Mouse (Mus musculus): ENCODE results near the gene Il2ra. TPM values are rescaled to one million over a fixed set of nuclear protein-coding genes. Genes with fewer than 3 reads are reported as not detected.

The Il2ra gene
- polyA plus RNA-seq, 1 experiment from 2014 or later: 0.04 TPM

DNA sequence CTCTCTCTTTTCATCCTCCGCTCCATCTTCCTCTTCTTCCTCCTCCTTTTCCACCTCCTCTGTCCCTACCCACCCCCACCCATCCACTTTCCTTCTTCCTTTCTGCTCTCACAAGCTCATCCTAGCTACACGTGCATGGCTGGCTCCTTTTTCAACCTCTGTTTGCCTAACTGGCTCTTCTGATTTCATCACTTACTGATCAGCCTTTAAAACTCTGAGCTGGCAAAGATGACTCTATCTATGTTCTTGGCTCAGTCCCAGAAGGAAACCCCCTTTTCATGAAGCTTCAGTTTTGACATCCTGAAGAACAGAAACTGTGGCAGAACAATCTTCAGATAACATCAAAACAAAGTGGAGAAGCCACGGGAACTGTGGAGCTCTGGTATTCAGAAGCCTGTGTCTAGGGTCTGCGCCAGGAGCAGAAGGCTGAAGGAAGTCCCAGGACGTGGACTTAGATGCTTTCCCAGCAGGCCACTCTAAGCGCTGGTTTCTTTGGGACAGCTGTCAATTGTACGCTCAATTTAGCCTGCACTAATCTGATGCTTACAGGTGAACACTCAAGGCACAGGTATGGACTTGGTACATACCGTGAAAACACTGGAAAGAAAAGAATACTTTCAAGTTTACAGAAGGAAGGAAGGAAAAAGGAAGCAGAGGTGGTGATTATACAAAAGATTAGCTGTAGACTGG lies 47.7 kb downstream of the Il2ra start:
- Histone ChIP-seq H3K36me3 (ENCODE audit: insufficient read depth, low read length) (no peaks in the 10 kb centered on the region), H3K27me3 (replicated peaks; ENCODE audit: insufficient read depth, low read length) (no peaks in the 10 kb centered on the region), H3K4me1 (ENCODE audit: insufficient read depth, low read depth, low read length) (no peaks in the 10 kb centered on the region), H3K9me3 (ENCODE audit: low read length) (no peaks in the 10 kb centered on the region), H3K4me3 (ENCODE audit: low read depth, low read length) (no peak overlapping the region), H3K4me2 (replicated peaks; ENCODE audit: low read depth, low read length) (no peak overlapping the region), H3K27ac (ENCODE audit: low read length) (no peak overlapping the region), H3K9ac (replicated peaks; ENCODE audit: low read depth) (no peak overlapping the region)
- TF ChIP-seq CTCF (IDR thresholded peaks at IDR 0.05): no peak
- TF ChIP-seq EP300 (IDR thresholded peaks at IDR 0.05): no peak
- 49% methylated on average over 8 of the region's 8 CpGs for WGBS
- ATAC-seq (no peak), DNase-seq (ENCODE audit: low spot score) (no peak)

DNA sequence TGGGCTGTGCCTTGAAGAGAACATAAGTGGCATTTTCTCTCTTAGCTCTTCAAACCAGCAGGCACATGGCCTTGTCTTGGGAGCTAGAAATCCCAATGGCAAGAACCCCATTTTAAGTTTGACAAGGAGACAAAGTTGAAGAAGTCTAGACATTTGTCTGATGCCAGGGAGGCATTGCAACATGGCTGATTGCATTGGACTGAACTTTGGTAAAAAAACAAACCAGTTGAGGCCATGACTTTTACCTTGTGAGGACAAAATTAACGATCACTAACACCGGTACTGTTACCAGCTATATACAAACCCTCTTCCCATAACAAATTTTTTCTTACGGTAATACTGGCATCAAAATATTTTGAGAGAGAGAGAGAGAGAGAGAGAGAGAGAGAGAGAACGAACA lies 50.7 kb downstream of the Il2ra start:
- Histone ChIP-seq H3K27me3 (replicated peaks; ENCODE audit: insufficient read depth, low read length) (no peaks in the 10 kb centered on the region), H3K9ac (replicated peaks; ENCODE audit: low read depth) (no peak overlapping the region), H3K4me1 (ENCODE audit: insufficient read depth, low read depth, low read length) (no peaks in the 10 kb centered on the region), H3K9me3 (ENCODE audit: low read length) (no peaks in the 10 kb centered on the region), H3K4me3 (ENCODE audit: low read depth, low read length) (no peak overlapping the region), H3K36me3 (ENCODE audit: insufficient read depth, low read length) (no peaks in the 10 kb centered on the region), H3K27ac (ENCODE audit: low read length) (no peak overlapping the region), H3K4me2 (replicated peaks; ENCODE audit: low read depth, low read length) (no peak overlapping the region)
- ATAC-seq (no peak), DNase-seq (ENCODE audit: low spot score) (no peak)
- 81% methylated on average over 4 of the region's 4 CpGs for WGBS
- TF ChIP-seq EP300 (IDR thresholded peaks at IDR 0.05) (no peak), CTCF (IDR thresholded peaks at IDR 0.05) (no peak)

DNA sequence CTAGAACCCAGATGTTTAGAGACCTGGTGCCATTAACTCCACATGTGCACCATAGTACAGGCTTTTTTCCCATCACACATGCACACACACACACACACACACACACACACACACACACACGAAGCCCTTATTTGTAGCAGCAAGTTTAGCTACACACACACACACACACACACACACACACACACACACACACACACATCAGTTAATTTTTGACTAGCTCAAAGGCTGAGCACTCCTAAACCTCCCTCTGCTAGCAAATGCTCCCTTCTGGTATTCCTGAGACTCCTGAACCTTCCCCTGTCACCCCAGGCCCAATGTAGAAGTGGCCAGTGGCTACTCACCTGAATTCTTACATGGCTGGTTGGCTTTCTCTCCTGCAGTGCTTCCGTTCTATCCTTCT lies 51.5 kb downstream of the Il2ra start:
- Histone ChIP-seq H3K9me3 (ENCODE audit: low read length) (no peaks in the 10 kb centered on the region), H3K4me3 (ENCODE audit: low read depth, low read length) (no peak overlapping the region), H3K36me3 (ENCODE audit: insufficient read depth, low read length) (no peaks in the 10 kb centered on the region), H3K9ac (replicated peaks; ENCODE audit: low read depth) (no peak overlapping the region), H3K27me3 (replicated peaks; ENCODE audit: insufficient read depth, low read length) (no peaks in the 10 kb centered on the region), H3K27ac (ENCODE audit: low read length) (no peak overlapping the region), H3K4me1 (ENCODE audit: insufficient read depth, low read depth, low read length) (no peaks in the 10 kb centered on the region), H3K4me2 (replicated peaks; ENCODE audit: low read depth, low read length) (no peak overlapping the region)
- 54% methylated on average over 2 of the region's 2 CpGs for WGBS
- ATAC-seq: no peak
- no peak for DNase-seq (ENCODE audit: low spot score)
- TF ChIP-seq CTCF (IDR thresholded peaks at IDR 0.05) (no peak), EP300 (IDR thresholded peaks at IDR 0.05) (no peak)

DNA sequence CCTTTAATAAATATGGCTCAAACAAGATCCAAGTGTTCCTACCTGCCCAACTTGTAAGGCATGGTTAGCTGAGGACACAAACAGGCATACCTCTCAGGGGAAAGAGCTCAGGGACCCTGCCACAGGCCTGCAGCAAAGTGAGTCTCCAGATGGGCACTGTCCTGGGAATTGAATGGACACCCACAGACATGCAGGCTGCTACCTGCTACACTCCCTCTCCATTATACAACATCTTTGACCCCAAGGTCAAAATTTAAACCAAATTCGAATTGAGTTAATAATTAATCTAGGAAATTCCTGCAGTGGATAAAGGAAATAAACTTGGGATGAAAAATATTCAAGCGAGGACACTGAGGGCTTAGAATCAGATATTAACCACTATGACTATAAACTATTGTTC lies 53.3 kb downstream of the Il2ra start:
- DNase-seq (ENCODE audit: low spot score): no peak
- no peaks in the 10 kb centered on the region for H3K27me3 ChIP-seq (replicated peaks; ENCODE audit: insufficient read depth, low read length)
- H3K4me1 ChIP-seq (ENCODE audit: insufficient read depth, low read depth, low read length): no peaks in the 10 kb centered on the region
- H3K9ac ChIP-seq (replicated peaks; ENCODE audit: low read depth): no peak overlapping the region
- no peak for ATAC-seq
- H3K9me3 ChIP-seq (ENCODE audit: low read length): no peaks in the 10 kb centered on the region
- H3K4me3 ChIP-seq (ENCODE audit: low read depth, low read length): no peak overlapping the region
- 52% methylated on average over 2 of the region's 2 CpGs for WGBS
- no peak overlapping the region for H3K4me2 ChIP-seq (replicated peaks; ENCODE audit: low read depth, low read length)
- H3K27ac ChIP-seq (ENCODE audit: low read length): no peak overlapping the region
- no peaks in the 10 kb centered on the region for H3K36me3 ChIP-seq (ENCODE audit: insufficient read depth, low read length)
- TF ChIP-seq EP300 (IDR thresholded peaks at IDR 0.05) (no peak), CTCF (IDR thresholded peaks at IDR 0.05) (no peak)

DNA sequence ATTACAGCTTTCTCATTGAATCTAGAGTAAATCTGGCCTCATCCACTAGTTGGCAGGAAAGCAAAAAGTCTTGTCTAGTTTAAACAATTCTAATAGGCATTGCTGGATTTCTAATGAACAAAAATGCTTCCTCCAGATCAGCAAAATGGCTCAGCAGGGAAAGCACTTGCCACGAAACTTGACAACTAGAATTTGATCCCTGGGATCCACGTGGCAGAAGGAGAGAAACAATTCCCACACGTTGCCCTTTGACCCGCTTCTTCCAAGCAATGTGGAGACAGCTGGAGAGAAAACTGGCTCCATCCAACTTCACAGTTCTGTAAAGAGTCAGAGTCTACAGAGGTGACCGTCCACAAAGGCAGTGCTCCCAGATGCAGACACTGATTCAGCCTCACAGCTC lies 56.4 kb downstream of the Il2ra start:
- Histone ChIP-seq H3K4me2 (replicated peaks; ENCODE audit: low read depth, low read length) (no peak overlapping the region), H3K9me3 (ENCODE audit: low read length) (no peaks in the 10 kb centered on the region), H3K36me3 (ENCODE audit: insufficient read depth, low read length) (no peaks in the 10 kb centered on the region), H3K27me3 (replicated peaks; ENCODE audit: insufficient read depth, low read length) (no peaks in the 10 kb centered on the region), H3K9ac (replicated peaks; ENCODE audit: low read depth) (no peak overlapping the region), H3K4me3 (ENCODE audit: low read depth, low read length) (no peak overlapping the region), H3K4me1 (ENCODE audit: insufficient read depth, low read depth, low read length) (no peaks in the 10 kb centered on the region), H3K27ac (ENCODE audit: low read length) (no peak overlapping the region)
- ATAC-seq: no peak
- no peak for TF ChIP-seq EP300 (IDR thresholded peaks at IDR 0.05)
- no peak for TF ChIP-seq CTCF (IDR thresholded peaks at IDR 0.05)
- 57% methylated on average over 5 of the region's 5 CpGs for WGBS
- no peak for DNase-seq (ENCODE audit: low spot score)

DNA sequence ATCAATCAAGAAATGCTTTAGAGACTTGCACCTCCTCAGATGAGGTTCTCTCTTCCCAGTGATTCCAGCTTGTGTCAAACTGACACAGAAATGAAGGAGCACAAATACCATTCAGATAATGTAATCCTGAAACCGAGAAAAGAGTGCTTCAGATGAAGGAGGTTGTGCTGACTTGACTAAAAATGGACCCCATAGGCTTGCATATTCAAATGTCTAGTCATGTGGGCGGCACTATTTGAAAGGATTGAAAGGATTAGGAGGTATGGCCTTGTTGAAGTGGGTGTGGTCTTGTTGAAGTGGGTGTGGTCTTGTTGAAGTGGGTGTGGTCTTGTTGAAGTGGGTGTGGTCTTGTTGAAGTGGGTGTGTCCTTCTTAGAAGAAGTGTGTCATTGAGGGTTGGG lies 57.3 kb downstream of the Il2ra start:
- Histone ChIP-seq H3K9ac (replicated peaks; ENCODE audit: low read depth) (no peak overlapping the region), H3K4me3 (ENCODE audit: low read depth, low read length) (no peak overlapping the region), H3K4me2 (replicated peaks; ENCODE audit: low read depth, low read length) (no peak overlapping the region), H3K27ac (ENCODE audit: low read length) (no peak overlapping the region), H3K36me3 (ENCODE audit: insufficient read depth, low read length) (no peaks in the 10 kb centered on the region), H3K9me3 (ENCODE audit: low read length) (no peaks in the 10 kb centered on the region), H3K27me3 (replicated peaks; ENCODE audit: insufficient read depth, low read length) (no peaks in the 10 kb centered on the region), H3K4me1 (ENCODE audit: insufficient read depth, low read depth, low read length) (no peaks in the 10 kb centered on the region)
- TF ChIP-seq CTCF (IDR thresholded peaks at IDR 0.05) (no peak), EP300 (IDR thresholded peaks at IDR 0.05) (no peak)
- DNase-seq (ENCODE audit: low spot score): no peak
- ATAC-seq: no peak
- 75% methylated on average over 2 of the region's 2 CpGs for WGBS

All from lung, postnatal 0 days (tissue).